Comparison of ENCODE assay signal across 9 mouse cellular contexts in the genomic region with DNA sequence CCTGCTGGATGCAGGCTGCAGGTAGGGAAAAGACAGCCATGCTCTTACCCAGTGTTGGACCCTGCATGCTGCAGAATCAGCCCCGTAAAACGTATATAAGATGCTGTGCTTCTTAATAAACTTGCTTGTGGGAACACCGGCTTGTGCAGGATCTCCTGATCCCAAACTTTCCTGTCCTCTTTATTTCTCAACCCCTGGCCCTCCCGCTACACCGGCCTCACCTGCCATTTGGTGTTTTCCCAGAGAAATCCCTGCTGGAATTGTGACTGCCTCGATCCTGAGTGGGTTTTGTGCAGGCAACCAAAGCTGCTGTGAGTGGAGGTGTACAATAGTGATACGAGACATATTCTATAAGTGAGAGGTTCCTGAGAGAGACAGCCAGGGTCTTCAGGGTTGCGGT. TPM values are rescaled to one million over a fixed set of nuclear protein-coding genes. Genes with fewer than 3 reads are reported as not detected.
"Had no signal": no experiment of that assay in that cellular context is flagged by ENCODE, and none has a peak within 500 bp of the region (broad histone marks: within the 10 kb centered on the region; RNA-seq: fewer than 3 reads in every experiment).

No protein-coding gene starts in this region.

- DNase-seq: liver, embryonic 13.5 days; liver, postnatal 0 days; lung, adult 2 months; lung, postnatal 14 days; lung, postnatal 36 days; right cerebral cortex, postnatal 14 days; thymus, postnatal 14 days; thymus, postnatal 36 days had no signal

RNA-seq across cellular contexts. Expression of a gene that starts 15.6 kb away (rescaled TPM):
- total RNA-seq: midbrain, postnatal 0 days had no signal
